Mouse (Mus musculus) hindbrain, postnatal 0 days (tissue): Measurements from ENCODE around the gene Gm21913. TPM values are rescaled to one million over a fixed set of nuclear protein-coding genes. Genes with fewer than 3 reads are reported as not detected.
"Not testable (repeated sequence)": the region's sequence is repeated elsewhere in the genome, so short reads cannot be mapped to it uniquely, and the experiment has no call there.

Source experiments
- ATAC-seq: fragments of 200-750 bp; cut with Nextera tagmentation; 2 replicates; pipeline ENCODE4 v1.8.0; 2017; ENCODE audit warnings: mild to moderate bottlenecking, moderate TSS enrichment, moderate library complexity
- DNase-seq: peaks from one replicate; pipeline ENCODE4 v3.0.0-alpha.2; 2015; ENCODE audit warnings: low spot score
- H3K27ac ChIP-seq: fragments of 300-500 bp; sonication (generic); 2 replicates; pipeline ENCODE4 v1.5.1; 2014; ENCODE audit warnings: mild to moderate bottlenecking
- H3K27me3 ChIP-seq: fragments of 300-500 bp; sonication (generic); 2 replicates; pipeline ENCODE4 v1.6.1; 2014; ENCODE audit warnings: low read length, mixed read lengths; ENCODE audit not compliant: insufficient read depth
- H3K36me3 ChIP-seq: fragments of 300-500 bp; sonication (generic); 2 replicates; pipeline ENCODE4 v1.6.1; 2014; ENCODE audit warnings: low read length, mixed read lengths; ENCODE audit not compliant: insufficient read depth
- H3K4me1 ChIP-seq: fragments of 300-500 bp; sonication (generic); 2 replicates; pipeline ENCODE4 v1.6.1; 2014; ENCODE audit warnings: antibody characterized with exemption, low read length, mixed read lengths; ENCODE audit not compliant: insufficient read depth
- H3K4me2 ChIP-seq: fragments of 300-500 bp; sonication (generic); 2 replicates; pipeline ENCODE4 v1.6.1; 2014; ENCODE audit warnings: low read depth, mild to moderate bottlenecking, low read length, moderate library complexity, mixed read lengths
- H3K4me3 ChIP-seq: fragments of 300-500 bp; sonication (generic); 2 replicates; pipeline ENCODE4 v1.5.1; 2014; ENCODE audit warnings: low read length
- H3K9ac ChIP-seq: fragments of 300-500 bp; sonication (generic); replicated peaks from 2 replicates; pipeline ENCODE4 v1.6.1; 2014; ENCODE audit warnings: mild to moderate bottlenecking, low read length, moderate library complexity, mixed read lengths
- H3K9me3 ChIP-seq: fragments of 300-500 bp; sonication (generic); 2 replicates; pipeline ENCODE4 v1.6.1; 2016; ENCODE audit warnings: low read length, mixed read lengths
- WGBS: fragments of 180-500 bp; shearing (Covaris S2); extraction: QIAGEN DNeasy Blood & Tissue Kit; methylation state at CpG from one replicate; pipeline ENCODE4 v1.1.7; 2014; 5-methylcytosine and 5-hydroxymethylcytosine counted together
- polyA plus RNA-seq: library from polyadenylated mRNA; unstranded; fragments of >200 nt; fragmentation: Nextera tagmentation; extraction: Ambion mirVana; gene quantifications from 2 replicates; pipeline ENCODE4 v1.2.1, GENCODE M21; 2015
- total RNA-seq: library from RNA; depleted of rRNA; stranded (reverse); fragments of >200 nt; gene quantifications from 2 replicates; pipeline ENCODE4 v1.2.3, GENCODE M21; 2014; rRNA removed

Gm21913 gene
- total RNA-seq (not detected in 2 replicates), polyA plus RNA-seq (not detected in 2 replicates)

- not testable (repeated sequence) for H3K4me3 ChIP-seq, H3K9me3 ChIP-seq, H3K36me3 ChIP-seq, H3K27me3 ChIP-seq, H3K27ac ChIP-seq, H3K4me1 ChIP-seq, H3K4me2 ChIP-seq, DNase-seq, H3K9ac ChIP-seq, ATAC-seq
- WGBS: no CpG with 5 or more reads among the region's 3 CpGs
Measured at GRCm38 (mm10) chrY:74623596-74623995, at the start of gene Gm21913. Gm21913 (plus strand) TSS chrY:74623896.

Other genes with a start within 250 kb of the Gm21913 start
- gene Gm29110, start 153.4 kb upstream of the Gm21913 start, total RNA-seq: not detected in 2 replicates
- not detected in 2 replicates for gene Gm29110, start 153.4 kb upstream of the Gm21913 start, polyA plus RNA-seq